In the genomic region with DNA sequence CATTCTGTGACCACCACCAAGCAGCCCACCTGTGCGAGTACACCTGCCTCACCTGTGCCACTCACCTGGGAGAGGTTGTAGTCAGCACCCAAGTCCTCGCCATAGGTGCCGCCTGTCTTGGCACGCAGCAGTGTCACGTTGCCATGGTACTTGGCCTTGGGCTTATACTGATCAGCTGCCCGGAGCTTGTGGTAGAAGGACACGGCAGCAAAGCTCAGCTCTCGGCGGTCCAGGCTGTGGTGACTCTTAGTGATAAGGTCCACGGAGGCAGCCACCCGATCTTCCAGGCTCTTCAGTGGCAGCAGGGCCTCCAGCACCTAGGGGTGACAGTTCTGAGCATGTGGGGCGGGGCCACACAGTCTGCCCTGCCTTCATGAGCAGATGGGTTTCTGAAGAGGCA, we compare ENCODE assay signal across 21 mouse cellular contexts.
"Had no signal": no experiment of that assay in that cellular context is flagged by ENCODE, and none has a peak within 500 bp of the region (broad histone marks: within the 10 kb centered on the region; RNA-seq: fewer than 3 reads in every experiment).

No protein-coding gene starts in this region.

- H3K9me3 ChIP-seq: liver, embryonic 13.5 days; midbrain, embryonic 12.5 days; neural tube, embryonic 13.5 days; stomach, embryonic 15.5 days had no signal

- H3K4me1 ChIP-seq: midbrain, embryonic 12.5 days; neural tube, embryonic 13.5 days; stomach, embryonic 15.5 days had no signal

- H3K27me3 ChIP-seq: liver, embryonic 13.5 days; midbrain, embryonic 12.5 days; neural tube, embryonic 13.5 days; stomach, embryonic 15.5 days had no signal

- H3K4me2 ChIP-seq: liver, embryonic 13.5 days; midbrain, embryonic 12.5 days; neural tube, embryonic 13.5 days; stomach, embryonic 15.5 days had no signal

- DNase-seq: kidney, adult 2 months; kidney, postnatal 25 days; layer of hippocampus, postnatal 36 days; liver, embryonic 13.5 days; lung, adult 2 months; lung, postnatal 14 days; lung, postnatal 4 days; retina, postnatal 1 day; right cerebral cortex, postnatal 25 days; spleen, adult 18-20 months; thymus, adult 18-20 months; thymus, postnatal 14 days; thymus, postnatal 4 days had no signal

- H3K27ac ChIP-seq: kidney, postnatal 0 days; layer of hippocampus, adult 2 months; left cerebral cortex, adult 2 months; liver, embryonic 13.5 days; midbrain, embryonic 12.5 days; neural tube, embryonic 13.5 days; stomach, embryonic 15.5 days had no signal

- ATAC-seq: midbrain, embryonic 16.5 days had no signal

- H3K4me3 ChIP-seq: layer of hippocampus, adult 2 months; left cerebral cortex, adult 2 months; liver, embryonic 13.5 days; midbrain, embryonic 12.5 days; myocyte; neural tube, embryonic 13.5 days; stomach, embryonic 15.5 days had no signal

- H3K9ac ChIP-seq: liver, embryonic 13.5 days; midbrain, embryonic 12.5 days; neural tube, embryonic 13.5 days; stomach, embryonic 15.5 days had no signal
